Mouse (Mus musculus): ENCODE results near the gene Aig1. TPM values are rescaled to one million over a fixed set of nuclear protein-coding genes. Genes with fewer than 3 reads are reported as not detected.

The Aig1 gene
- total RNA-seq, 2 experiments from 2014 or later: 23.7 to 24.6 TPM

DNA sequence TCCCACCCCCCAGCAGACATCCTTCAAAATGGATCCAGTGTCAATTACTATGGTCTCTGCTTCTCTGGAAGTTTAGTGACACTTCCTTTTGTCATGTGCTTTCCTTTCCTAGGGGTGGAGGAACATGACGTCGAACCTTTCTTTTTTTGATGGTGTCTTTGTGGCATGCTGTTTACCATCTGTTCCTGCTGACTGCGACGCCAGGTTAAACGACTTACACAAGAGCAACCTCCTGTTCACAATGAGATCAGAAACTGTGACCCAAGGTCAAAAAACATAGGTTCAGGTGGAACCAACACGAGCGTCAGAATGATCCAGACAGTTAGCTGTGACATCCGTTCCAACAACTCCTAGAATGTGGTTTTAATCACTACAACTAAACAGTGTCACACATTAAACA, 166.7 kb downstream of the Aig1 start:
- no peak for DNase-seq

DNA sequence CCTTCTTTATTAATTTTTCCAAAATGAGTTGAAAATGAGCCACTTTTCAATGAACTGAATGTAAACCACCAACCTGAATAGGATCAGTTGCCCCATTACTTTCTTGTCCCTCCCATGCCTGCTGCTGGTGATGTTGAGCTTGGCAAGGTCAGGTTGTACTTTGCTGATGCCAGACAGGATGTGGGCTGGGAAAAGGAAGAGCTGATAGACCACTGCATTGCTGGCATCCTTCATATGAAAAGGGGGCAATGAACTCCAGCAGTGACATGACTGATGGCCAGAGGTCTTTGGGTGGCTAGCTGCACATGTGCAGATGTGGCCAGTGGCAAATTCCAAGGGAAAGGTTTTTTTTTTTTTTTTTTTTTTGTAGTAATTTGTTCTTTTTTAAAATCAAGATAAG, 172.5 kb downstream of the Aig1 start:
- no peak for DNase-seq

DNA sequence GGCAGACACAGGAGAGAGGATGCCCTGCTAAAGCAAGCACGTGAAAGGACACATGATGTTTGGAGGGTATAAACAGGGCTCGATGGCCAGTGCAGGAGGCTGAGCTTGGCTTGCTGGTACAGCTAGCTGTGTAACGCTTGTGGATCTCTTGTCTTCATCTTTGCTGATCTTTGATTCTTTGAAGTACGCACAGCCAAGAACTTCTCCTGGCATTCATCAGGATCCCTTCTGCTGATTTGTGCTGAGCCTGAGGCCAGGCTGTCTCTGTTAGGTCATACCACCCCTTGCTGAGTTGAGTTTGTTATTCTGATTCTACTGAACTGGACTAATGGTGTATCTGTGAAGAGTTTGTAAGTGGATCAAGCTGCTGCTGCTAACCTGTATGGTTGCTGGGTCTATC, 175.5 kb downstream of the Aig1 start:
- no peak for DNase-seq

DNA sequence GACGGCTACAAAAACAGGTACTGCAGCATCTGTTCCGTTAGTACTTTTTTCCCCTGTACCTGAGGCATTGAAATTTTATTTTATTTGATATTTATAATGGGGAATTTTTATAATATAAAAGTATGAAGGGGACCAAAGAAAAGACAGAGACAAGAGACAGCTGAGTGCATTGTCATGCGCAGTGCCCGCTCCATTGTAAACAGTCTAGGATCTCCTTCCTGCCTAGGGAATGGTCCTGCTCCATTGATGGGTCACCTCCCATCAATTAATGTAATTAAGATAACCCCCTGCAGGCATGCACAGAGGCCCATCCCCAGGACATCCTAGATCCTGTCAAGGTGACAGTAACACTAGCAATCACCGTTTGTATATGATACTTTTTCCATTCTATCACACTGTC, 178.0 kb downstream of the Aig1 start:
- DNase-seq: no peak

DNA sequence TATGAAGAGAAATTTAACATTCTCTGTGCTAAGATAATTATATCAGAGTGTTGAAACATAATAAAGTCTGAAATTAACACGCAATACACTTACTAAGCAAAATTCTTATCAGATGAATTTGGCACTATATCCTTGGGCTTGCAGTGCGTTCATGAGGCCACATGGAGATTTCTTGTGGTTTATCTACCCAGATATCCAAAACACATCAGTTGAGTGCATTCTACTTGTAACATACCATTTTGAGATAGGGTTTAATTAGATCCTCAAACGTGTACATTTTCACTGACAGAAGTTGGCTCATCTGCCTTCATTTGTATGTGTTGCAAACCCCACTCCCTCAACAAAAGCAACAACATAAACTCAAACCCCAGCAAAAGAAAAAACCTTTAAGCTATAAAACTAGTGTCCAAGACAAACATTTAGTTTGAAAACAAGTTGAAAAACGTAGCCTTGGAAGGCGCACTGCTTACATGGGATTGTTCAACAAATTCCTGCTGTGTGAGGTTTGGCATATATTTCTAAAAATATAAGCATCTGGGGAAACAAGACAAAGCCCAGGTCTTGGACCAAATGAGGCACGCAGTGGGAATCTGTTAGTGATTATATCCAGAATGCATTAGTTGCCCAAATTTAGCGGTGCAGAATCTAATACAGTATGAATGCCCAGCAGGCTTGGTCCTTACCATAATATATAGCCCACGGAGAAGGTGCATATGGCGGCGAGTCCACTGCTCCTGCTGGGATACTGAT, 178.8 kb downstream of the Aig1 start:
- no peak for DNase-seq

DNA sequence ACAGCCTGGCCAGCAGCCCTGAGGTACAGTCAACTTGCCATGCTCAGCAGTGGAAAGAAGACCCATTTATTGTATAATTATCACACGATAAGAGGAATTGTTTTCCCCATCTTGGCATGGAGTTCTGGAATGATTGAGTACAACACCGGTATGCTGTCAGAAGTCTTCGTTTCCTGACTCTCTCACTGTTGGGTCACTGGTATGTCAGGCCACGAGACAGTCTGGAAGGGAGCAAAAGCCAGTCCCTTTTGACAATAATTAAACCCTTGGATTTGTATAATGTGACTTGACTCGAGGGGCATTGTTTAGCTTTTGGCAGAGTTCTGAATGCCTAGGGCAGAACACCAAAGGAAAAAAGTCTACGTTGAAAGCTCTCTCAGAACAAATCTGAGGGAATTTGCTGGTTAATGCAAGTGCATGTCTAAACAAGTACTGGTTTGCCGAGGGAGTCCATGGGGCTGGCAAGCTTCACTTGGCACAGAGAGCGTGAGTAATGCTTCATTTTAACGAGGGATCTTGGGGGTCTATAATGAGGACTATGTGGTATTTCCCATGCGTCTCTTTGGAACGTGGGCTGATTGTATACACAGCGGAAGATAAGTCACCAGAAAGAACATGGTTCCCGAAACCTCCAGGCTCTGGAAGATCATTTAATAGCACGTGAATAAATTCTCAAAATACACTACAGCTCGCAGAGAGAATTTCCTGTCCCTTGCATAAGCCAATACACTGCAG, 180.2 kb downstream of the Aig1 start:
- DNase-seq: no peak

DNA sequence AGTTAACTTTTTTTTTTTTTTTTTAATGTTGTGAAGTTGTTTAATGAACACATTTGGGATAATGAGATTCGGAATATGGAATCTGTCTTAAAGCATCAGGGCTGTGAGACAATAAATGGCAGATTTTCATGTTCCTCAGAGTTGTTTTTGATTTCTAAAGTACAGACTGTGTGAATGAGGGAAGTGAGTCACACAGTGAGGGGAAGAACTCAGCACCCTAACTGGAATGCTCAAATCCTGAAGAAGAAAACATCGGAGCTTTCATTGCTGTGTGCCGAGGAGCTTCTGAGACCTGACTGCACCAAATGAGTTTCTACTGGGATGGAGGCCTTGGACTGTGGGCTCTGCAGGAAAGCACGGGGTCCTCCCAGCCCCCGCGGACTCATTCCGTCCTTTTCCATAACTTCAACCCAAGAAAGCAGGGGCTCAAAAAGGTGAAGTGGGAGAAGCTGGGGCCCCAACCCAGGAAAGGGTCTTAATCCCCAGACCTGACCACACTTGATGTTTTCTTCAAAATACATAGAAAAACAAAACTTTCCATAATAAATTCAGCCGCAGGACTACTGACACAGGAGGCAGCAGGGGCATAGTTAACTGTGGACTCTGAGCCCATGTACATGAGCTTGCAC, 181.5 kb downstream of the Aig1 start:
- DNase-seq: no peak

DNA sequence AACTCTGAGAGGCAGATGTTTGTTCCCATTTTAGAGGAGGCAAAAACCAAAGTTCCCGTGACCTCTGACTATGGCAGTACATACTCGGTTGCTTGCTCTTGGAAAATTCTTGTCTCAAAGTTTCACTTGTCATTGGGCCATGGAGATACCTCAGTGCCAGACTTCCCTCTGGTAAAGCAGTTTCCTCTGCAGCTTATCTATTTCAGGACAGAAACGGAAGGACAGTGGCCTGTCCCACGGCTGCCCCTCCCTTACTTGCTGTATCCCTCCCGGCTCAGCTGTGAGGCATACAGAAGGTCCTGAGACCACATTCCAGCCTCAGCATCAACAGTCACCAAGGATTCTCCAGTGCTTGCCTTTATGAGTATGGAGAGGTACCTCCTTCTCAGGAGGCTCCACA, 182.7 kb downstream of the Aig1 start:
- DNase-seq: no peak

DNA sequence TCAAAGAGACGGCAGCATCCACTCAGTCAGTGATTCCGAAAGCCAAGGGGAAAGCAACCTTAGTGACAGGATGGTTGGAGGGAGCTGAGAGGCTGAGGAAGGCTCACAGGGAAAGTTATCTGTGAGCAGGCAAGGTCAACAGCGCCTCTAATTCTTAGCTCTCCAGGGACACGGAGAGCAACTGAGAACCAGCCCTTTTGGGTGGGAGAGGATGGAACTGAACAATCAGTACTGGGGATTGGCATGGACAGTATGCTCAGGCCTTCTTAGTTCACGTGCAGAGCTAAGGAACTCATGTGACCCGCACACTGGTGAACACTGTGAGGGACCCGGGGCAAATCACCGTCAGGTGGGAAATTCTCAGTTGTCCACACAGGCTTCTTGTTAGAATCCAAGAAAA, 183.4 kb downstream of the Aig1 start:
- DNase-seq: no peak

DNA sequence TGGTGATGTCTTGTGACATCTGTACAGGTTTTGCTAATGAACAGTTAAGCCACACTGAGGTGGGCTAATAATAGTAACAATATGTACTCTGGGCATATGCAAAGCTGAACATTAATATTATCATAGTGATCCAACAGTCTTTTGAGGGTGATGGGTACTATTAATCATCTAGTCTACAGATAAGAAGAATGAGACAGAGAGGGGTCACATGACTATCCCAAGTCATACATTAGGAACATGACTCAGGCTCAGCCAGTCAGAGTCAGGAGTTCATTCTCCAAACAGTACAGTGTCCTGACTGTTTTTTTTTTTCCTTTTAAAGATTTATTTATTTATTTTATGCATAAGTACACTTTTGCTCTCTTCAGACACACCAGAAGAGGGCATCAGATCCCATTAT, 184.3 kb downstream of the Aig1 start:
- no peak for DNase-seq

DNA sequence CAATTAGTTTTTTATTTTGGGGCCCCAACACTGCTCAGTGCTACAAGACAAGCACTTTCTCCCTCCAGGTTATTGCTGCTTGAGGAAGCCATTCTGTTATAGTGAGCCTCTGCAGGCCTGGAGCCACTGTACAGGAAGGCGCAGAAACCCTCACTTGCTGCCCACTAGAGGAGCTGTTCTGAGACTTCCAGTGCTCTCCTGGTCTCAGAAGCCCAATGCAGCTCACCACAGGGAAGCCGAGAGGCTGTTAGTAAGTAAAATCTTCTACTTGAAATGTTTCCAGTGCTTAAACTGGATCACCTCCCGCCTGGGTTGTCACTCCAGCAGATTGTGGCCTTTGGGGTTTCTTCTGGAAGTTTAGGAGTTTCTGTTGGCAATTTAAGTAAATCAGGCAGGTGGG, 186.2 kb downstream of the Aig1 start:
- DNase-seq: peak; percentile 22

DNA sequence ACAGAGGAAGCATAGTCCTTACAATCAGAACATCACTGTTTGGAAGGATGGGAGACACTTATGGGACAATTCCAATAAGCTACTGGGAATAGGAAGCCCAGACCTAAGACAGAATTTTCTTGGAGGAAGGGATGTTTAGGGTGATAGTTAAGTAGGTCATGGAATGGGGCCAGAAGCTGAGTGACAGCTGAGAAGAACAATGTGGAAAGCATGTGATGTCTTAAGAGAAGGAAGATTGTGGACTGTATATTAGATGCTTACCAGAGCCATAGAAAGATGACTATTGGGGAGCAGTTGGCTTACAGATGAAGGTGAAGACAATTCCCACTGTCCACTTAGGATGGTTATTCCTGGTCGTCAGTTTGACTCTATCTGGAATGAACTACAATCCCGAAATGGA, 191.3 kb downstream of the Aig1 start:
- DNase-seq: no peak

DNA sequence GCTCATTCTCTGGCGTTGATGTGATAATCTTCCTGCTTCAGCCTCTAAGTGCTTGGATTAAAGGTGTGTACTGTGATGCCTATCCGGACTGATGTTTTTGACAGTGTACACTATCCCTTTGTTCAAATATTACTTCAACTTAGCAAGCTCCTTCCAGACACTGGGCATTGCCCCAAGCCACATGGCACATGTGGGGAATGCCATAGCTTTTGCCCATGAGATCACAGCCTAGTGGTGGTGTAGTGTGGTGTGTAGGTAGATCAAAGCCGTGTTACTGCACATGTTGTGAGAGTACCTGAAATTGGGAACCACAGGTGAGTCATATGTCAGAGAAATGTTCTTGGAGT, 193.8 kb downstream of the Aig1 start:
- DNase-seq: no peak

DNA sequence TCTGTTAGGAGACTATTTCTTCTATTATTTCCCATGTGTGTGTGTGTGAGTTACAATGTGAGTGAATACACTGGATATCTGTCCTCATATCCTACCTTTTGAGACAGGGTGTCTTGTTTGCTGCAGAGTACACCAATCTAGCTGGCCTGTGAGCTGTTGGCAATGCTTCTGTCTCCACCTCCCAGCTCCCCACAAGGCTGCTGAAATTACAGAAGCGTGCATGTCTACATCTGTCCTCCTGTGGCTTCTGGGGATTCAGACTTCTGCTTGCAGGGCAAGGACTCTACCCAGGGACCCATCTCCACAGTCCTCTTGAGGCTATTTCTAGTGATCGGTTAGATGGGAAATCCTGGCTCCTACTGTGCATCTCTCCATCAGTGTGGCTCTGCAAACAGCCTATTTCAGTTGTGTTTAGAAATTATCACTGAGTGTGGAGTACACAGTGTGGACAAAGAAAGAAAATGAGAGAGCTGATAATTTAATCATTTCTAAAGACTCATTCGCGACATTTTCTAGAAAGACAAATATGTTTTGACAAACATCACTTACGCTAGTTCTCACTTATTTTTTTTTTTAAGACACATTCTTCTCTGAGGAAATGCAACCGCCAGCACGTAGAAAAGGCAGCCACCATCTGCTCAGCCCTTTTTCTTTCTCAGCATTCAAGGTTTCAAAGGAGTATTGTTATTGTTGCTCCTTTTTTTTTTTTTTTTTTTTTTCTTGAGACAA, 194.3 kb downstream of the Aig1 start:
- no peak for DNase-seq

DNA sequence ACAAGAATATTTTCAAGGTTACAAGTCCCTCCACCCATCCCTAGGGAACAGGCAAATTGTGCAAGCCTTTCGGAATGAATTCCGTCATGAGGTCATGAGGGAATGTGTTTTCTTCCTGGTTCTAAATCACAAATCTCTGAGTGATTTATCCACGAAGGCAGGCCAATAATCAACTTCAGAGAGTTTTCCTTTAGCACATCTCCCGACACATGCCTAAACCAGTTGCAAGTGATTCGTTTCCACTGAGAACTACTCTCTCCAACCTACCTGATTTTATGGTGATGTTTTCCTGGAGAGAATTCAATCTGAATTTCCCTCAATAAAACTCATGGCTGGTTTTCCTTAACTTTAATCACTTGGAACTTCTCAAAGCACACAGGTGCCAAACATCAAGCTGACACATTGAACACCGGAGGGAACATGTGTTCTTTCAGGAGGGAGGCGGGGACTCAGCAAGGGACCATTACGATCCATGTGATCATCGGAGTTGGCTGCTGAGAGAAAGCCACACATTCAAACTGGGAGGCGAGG, 201.5 kb downstream of the Aig1 start:
- DNase-seq: peak; percentile 65

DNA sequence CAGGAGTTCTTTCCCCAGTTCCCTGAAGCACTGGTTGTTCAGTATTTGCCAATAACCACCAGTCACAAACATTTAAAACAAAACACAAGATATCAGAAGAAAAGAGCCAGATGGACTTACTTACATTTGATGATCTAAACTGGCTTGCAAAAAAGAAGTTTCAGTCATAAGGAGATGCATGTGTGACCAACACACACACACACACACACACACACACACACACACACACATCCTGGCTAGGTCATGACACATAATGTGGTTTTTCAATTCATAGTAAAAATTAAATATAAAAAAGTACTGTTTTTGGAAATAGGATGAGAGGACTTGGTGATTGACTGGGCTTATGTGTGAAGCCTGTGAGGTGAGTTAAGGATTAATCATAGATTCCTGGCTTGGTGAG, 205.3 kb downstream of the Aig1 start:
- no peak for DNase-seq

DNA sequence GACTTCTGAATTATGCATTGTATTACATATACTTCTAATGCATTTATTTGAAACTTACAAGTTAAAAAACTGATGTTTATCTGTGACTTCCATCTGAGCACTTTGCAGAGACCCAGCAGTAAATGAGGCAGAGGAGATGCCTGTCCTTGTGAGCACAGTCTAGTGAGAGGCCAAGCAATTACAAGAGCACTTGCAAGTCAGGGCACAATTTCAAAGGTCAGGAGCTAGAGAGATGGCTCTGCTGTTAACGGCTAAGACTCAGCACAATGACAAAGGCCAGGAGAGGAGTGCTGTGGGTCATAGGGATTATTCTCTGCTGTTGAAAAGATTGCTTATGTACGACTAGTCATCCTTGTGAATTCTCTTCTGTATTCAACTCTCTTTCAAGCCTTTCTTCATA, 209.0 kb downstream of the Aig1 start:
- DNase-seq: no peak

DNA sequence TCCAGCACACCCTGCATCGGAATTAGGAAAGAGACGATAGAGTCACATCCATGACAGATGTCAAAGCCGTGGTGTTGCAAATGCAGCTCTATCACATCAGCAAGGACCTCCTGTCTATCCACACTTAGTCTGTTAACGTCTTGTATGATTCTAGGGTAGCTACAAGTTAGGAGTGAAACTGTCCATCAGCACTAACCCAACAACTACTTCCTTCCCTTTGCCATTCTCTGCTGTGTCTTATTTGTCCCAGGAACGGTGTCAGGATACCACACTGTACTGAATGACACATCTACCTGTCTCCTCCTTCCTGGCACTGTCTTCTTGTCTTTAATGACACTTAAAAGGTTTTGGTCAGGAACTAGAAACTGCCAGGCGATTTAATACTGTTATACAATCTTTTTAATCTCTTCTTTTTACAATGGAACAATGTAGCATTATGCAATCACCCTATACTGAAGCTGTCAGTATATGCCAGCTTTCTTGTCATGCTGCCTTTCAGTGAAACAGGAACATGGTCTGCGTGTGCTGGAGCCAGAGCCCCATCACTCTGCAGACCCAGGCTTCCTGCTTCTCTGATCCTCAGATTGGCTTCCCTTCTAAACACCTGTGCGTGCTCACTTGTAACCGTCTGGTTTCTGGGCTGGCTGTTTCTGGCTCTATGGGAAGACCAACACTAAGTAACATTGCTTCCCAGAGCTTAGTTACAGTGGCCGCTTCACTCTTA, 214.9 kb downstream of the Aig1 start:
- no peak for DNase-seq

DNA sequence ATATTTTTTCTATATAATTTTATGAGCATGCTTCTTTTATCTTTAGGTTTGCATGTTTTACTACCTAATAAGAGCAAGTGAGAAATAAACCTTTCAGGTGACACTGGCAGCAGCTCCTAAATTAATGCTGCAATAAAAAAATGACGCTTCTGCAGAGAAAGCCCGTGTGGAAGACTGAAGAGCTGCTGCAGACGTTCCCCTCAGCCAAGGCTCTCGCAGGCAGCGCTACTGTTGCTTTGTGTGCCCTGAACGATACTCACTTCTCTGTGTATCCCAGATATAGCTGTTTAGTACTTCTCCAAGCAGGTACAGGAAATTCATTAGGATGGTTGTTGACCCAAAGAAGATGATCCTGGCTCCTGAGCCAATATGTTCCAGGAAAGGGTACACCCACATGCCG, 215.5 kb downstream of the Aig1 start:
- DNase-seq: no peak

DNA sequence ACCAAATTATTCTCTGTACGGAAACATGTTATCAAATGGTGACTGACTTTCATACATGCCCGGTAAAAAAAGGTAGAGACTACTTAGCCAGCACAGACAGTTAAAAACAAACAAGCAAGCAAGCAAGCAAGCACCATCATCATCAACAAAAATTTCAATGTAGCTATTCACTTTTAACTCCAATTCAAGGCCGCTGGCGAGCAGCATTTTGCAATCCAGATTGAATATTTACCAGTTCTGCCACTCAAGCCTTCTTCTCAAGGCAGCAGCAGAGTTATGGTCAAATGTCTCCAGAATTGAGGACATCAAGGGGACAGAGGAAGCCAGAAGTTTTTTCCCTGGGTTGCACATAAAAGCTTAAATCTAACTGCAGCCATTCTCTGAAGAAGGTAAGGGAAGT, 216.7 kb downstream of the Aig1 start:
- DNase-seq: peak; percentile 25

DNA sequence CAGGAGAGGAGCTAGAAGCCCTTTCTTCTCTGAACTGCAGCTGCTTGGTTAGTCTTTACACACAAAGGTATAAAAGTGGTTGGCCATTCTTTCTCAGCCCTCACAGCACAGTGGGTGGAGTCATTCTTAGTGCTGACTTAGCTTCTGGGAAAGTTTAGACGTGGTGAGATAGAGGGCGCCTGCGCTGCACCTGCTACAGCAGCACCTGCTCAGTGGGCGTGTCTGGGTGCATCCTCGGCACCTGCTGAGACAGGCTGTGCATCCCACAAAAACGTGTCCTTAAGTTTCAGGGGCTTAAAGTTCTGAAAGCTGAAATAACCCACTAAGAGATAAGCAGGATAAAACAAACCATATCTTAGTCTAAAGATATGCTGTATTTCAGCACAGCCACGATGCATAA, 227.0 kb downstream of the Aig1 start:
- DNase-seq: no peak

DNA sequence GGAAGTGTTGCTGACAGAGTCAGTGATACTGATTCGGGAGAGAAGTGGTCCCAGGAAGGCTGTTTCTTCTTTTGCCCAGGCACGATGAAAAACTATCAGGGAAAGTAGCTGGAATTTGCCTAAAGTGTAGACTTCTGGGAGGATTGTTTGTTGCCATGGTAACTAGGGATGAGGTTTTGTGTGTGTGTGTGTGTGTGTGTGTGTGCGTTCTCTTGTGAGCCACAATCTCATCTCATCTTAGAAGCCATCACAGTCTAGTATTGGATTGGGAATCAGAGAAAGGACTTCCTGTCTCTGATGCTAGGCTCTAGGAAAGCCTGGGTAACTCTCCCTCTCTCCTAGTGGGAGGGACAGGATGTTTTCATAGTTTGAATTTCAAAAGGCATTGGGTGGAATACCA, 237.0 kb downstream of the Aig1 start:
- DNase-seq: no peak
